Mouse (Mus musculus) kidney, adult 2 months (tissue): Measurements from ENCODE around the gene Gm4985. TPM values are rescaled to one million over a fixed set of nuclear protein-coding genes. Genes with fewer than 3 reads are reported as not detected.
"Not testable (repeated sequence)": the region's sequence is repeated elsewhere in the genome, so short reads cannot be mapped to it uniquely, and the experiment has no call there.

Experiments
- DNase-seq: peaks from one replicate; pipeline ENCODE4 v3.0.0; 2021
- H3K27ac ChIP-seq: fragments of 200-500 bp; 2 replicates; pipeline ENCODE4 v1.5.1; 2012; ENCODE audit warnings: low read depth, low read length, control low read depth, inconsistent platforms; ENCODE audit not compliant: insufficient read depth
- H3K27me3 ChIP-seq: fragments of 200-500 bp; replicated peaks from 2 replicates; pipeline ENCODE4 v1.6.1; 2012; ENCODE audit warnings: mild to moderate bottlenecking, moderate library complexity, low read length, inconsistent platforms; ENCODE audit not compliant: control insufficient read depth, insufficient read depth
- H3K36me3 ChIP-seq: fragments of 200-500 bp; 2 replicates; pipeline ENCODE4 v1.6.1; 2012; ENCODE audit warnings: mild to moderate bottlenecking, moderate library complexity, low read length, inconsistent platforms; ENCODE audit not compliant: control insufficient read depth, insufficient read depth
- H3K4me1 ChIP-seq: fragments of 200-500 bp; 2 replicates; pipeline ENCODE4 v1.6.1; 2011; ENCODE audit warnings: low read length; ENCODE audit not compliant: control insufficient read depth, insufficient read depth
- H3K4me3 ChIP-seq: fragments of 200-500 bp; 2 replicates; pipeline ENCODE4 v1.5.1; 2011; ENCODE audit warnings: mild to moderate bottlenecking, low read depth, low read length, control low read depth; ENCODE audit not compliant: insufficient read depth
- CTCF ChIP-seq: fragments of 200-500 bp; conservative IDR thresholded peaks from 2 replicates; pipeline ENCODE4 v1.5.1; 2011; ENCODE audit warnings: low read depth, mild to moderate bottlenecking, control low read depth, low read length, moderate library complexity, mixed read lengths; ENCODE audit not compliant: insufficient read depth, insufficient read length
- POLR2A ChIP-seq: fragments of 200-500 bp; IDR thresholded peaks from one replicate; pipeline ENCODE4 v1.6.1; 2011; ENCODE audit warnings: low read depth, low read length, control low read depth
- WGBS: fragments of 180-500 bp; shearing (Covaris S2); methylation state at CpG from one replicate; pipeline ENCODE4 v1.1.7; 2018; 5-methylcytosine and 5-hydroxymethylcytosine counted together
- polyA plus RNA-seq: library from polyadenylated mRNA; depleted of rRNA; stranded (reverse); fragments of >200 nt; gene quantifications from 2 replicates; pipeline ENCODE4 v1.2.3, GENCODE M21; 2012; rRNA removed

Gene Gm4985
- not detected in 2 replicates for polyA plus RNA-seq

DNA sequence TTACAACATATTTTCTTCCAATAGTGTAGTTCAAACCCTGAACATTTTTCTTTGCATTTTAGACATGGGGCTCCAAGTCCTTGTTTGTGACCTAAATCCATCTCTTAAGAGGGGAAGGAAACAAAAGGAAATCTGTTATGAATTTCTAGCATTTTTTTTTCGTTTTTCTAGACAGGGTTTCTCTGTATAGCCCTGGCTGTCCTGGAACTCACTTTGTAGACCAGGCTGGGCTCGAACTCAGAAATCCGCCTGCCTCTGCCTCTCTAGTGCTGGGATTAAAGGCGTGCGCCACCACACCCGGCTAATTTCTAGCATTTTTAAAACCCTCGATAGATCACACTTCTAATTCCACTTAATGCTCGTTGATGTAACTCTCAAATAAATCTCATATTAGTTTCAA, at the start of gene Gm4985:
Gm4985 (minus strand) TSS at position 101 of the 400 bp plus-strand sequence.
- WGBS: 74% methylated on average over 8 of the region's 8 CpGs
- not testable (repeated sequence) for H3K4me1 ChIP-seq, H3K36me3 ChIP-seq, H3K27ac ChIP-seq, H3K4me3 ChIP-seq, DNase-seq, H3K27me3 ChIP-seq

DNA sequence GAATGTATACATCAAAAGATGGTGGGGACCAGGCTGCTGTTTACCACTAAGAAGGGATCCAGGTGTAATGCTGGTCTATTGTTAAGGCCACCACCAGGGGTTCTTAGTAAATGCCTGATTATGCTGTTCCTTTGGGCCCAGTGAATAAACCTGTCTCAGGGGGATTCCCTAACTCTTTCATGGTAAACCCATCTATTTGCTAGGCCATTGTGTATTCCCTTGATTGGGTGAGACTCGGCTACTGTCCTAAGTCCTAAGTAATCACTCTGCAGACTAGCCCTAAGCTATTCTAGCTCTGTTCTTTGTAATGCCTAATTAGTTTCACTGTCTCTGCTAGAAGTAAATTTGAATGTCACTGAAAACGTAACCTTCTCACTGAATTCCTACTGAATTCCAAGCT, 4.6 kb downstream of the Gm4985 start:
- no peaks in the 10 kb centered on the region for H3K27me3 ChIP-seq
- DNase-seq: no peak
- H3K4me3 ChIP-seq: no peak overlapping the region
- no peak overlapping the region for H3K27ac ChIP-seq
- 67% methylated on average over 2 of the region's 2 CpGs for WGBS
- H3K36me3 ChIP-seq: no peaks in the 10 kb centered on the region
- no peaks in the 10 kb centered on the region for H3K4me1 ChIP-seq
- TF ChIP-seq CTCF (no peak), POLR2A (no peak)

Other genes starting within 250 kb of the Gm4985 start
- not detected in 2 replicates for gene Gm4907, start 76.4 kb downstream of the Gm4985 start, polyA plus RNA-seq